Mouse (Mus musculus): ENCODE results near the gene Htr1f.

Htr1f gene

DNA sequence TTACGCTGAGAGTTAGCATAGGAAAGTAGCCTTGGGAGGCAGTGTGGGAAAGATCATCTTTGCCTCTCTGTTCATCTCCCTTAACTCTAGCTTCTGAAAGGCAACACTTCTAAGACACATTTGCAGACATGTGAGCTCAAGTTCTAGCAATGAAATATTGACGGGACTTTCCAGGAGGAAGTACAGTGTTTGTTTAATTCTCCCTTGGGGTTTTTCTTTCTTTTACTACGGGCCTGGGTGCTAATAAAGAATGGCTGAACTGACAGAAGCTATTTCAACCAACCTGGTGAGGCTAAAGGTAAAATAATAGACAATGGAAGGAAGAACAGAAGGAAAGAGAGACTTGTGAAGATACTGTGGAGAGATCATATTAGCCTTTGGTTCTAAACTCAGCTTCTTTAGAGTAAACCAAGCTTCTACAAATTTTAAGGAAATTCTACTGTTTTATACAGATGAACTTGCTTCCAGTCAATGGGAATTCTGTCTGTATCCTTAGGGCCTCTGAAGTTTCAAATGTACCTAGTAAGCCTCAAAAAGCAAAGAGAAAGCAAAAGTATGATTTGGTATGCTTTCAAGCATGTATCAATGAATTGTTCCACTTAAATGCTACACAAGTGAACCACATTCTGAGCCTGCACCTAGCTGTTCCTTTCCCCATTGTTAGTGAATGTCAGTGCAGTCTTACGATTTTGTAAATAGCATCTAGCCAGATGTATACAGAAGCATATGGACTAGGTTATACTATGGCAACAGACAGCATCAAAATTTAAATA, 131.9 kb downstream of the Htr1f start:
- intact Hi-C loops (cut with DNase I), result no loop called here

DNA sequence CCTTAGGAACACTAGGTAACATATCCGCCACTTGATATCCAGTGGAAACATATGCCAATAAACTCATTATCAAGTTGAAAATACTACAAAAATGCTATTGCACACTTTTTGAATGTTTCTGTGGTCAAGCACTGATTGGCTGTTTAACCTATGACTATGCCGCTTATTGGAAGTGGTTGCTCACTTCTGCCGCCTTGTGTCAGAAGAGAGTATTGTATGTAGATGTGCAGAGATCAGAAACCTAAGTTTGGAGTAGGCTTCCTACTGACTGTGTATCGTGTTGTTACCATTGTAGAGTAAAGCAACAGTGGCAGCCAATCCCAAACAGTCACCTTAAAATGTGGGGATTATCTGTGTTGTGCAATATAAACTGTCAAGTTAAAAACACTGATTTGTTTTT, 144.0 kb downstream of the Htr1f start:
- intact Hi-C loops (cut with DNase I), result no loop called here

DNA sequence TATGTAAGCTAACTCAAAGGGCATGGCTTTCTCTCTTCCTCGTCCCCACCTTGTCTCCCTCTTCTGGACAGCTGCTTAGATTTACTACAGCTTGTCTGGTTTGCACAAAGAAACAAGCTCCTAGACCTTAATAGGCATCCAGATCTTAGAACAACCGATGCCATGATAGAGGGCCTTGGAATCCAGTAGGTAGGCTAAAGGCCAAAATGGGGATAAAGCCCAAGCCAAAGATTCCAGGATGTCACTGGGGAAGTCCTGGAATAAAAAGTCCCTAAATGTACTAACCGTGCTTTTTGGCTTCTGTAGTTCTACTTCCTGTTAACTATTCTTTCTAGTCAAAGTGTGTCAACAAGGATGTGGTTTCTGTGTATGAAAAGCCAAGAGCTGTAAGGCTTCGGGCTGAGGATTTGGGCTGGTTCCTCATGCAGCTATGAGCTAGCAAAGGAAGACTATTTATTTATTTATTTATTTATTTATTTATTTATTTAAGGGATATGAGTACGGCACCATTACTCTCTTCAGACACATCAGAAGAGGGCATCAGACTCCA, 163.9 kb downstream of the Htr1f start:
- intact Hi-C loops (cut with DNase I), result no loop called here

DNA sequence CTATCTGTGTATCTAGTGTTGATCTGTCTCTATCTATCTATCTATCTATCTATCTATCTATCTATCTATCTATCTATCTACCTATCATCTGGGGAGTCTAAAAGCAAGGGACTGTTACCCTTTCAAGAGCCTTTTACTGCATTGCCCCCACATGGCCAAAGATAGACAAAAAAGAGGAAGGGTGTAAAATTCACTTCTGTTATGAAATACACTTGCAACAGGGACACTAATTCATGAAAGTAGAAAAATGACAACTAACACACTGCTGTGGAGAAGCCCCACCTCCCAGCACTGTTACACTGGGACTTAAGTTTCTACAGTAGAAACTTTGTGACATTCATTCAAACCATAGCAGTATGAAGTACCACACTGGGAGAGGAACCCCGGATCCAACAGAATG, 170.9 kb downstream of the Htr1f start:
- intact Hi-C loops (cut with DNase I), result no loop called here

DNA sequence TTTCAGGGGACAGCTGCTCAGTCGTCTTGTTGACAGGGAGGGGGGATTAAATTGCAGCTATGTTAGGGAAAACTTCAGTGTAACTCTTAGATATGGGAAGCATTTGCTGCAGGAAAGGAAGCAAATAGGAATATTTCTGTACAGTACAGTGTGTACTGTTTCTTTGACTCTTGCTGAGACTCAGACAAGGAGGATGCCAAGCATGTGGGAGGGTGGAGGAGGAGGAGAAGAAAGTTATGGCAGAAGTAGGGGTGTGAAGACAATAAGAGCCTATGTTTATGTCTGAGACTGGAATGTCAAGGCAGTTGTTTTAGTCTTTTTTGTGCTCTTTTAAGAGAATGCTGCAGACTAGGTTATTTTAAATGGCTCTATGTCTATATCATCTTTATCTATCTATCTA, 171.6 kb downstream of the Htr1f start:
- intact Hi-C loops (cut with DNase I), result no loop called here

DNA sequence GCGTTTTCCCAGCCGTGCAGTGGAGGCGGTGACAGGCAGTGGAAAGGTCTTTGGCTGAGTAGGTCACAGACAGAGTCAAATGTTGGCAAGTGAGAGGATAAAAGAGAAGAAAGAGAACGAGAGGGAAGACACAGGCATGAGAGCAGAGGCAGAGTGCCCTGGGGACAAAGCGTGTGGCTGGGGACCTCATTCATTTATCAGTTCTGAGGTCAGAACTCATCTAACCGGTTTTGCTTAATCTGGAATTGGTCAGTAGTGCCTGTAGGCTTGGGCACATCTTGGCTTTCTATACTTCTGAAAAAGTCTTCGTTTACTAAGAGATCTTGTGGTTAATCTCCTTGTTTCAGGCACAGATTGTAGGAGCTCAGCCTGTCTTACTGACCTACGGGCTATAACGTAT, 182.2 kb downstream of the Htr1f start:
- intact Hi-C loops (cut with DNase I), result no loop called here

DNA sequence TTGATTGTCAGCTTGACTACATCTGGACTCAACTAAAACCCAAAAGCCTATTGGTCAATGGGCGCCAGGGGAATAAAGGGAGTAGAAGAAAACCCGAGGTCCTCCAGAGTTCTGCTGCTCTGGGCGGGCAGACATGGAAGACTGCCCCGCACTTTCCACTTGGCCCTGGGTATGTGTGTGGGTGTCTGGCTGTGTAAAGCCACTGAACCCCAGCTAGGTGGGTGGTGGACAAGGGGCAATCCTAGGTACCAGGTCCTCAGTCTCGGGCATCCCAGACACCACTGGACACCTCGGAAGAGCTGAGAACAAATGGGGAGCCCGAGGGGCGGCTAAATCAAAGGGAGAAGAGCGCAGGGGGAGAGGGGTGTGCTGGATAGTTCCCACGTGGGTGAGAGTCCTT, 196.9 kb downstream of the Htr1f start:
- intact Hi-C loops (cut with DNase I), result no loop called here

DNA sequence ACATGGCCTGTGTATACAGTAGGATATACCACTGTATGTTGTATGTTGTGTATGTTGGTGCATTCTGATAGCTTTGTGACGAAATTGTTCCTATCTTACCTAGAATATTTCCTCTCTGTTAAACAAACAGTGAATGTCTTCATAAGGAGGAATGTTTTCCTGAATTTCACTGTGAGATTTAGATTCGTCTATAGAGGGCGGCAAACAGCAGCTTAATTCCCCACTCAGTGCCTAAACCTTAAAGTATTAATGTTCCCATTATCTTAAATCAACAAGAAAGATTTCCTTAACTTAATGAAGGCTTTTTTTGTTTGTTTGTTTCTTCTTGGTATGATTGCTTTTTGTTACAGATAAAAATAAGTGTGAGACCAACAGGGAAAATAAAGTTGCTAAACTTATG, 198.5 kb downstream of the Htr1f start:
- intact Hi-C loops (cut with DNase I), result no loop called here

DNA sequence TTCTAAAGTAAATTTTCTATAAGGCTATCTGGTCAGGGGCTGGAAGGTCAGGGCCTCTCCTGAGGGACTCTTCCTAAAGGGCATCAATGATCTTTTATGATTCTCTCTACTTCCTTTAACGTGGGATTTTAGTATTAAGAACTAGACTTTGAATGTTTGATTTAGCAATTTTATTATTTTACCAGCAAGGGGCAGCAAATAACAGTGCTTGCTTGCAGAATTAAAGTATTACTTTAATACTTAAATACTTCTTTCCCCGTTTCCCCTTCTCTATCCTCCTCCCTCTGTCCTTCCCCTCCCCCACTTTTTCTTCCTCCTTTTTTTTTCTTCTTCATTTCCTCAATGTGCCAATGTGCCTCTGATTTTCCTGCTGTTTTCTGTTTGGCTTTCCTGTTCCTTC, 202.3 kb downstream of the Htr1f start:
- intact Hi-C loops (cut with DNase I), result loop anchor here (5.0 kb wide), 1 partner anchor 594 kb away; no protein-coding TSS in a partner anchor

DNA sequence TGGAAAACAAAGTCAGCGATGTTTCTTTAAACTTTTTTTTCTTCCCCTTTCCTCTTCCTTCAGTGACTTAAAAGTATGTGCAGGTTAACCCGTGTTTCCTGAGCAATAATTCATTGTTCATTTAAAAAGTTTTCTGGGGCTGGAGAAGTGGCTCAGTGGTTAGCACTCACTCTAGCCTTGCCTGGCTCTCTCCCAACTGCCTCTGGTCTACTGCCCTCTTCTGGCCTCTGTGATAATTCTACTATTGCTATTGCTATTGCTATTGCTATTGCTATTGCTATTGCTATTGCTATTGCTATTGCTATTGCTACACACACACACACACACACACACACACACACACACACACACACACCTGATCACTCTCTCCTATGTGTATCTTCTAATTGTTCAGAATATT, 206.6 kb downstream of the Htr1f start:
- intact Hi-C loops (cut with DNase I), result loop anchor here (5.0 kb wide), 1 partner anchor 142 kb away; no protein-coding TSS in a partner anchor

DNA sequence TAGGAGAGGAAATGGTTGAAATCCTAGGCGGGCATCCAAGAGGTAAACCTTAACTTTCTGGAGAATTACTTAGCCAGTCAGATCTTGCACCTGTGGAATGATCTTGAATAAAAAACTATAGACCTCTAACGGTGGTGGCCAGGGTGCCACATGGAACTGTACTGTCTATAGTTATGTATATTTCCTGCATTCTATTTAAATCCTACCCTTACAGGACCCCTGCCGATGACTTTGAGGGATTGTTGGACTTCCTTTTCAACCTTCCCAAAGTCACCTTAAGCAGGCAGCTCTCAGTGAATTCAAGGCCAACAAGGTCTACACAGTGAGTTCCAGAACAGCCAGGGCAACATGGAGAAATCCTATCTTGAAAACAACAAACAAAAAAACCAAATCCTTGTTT, 216.2 kb downstream of the Htr1f start:
- intact Hi-C loops (cut with DNase I), result no loop called here

DNA sequence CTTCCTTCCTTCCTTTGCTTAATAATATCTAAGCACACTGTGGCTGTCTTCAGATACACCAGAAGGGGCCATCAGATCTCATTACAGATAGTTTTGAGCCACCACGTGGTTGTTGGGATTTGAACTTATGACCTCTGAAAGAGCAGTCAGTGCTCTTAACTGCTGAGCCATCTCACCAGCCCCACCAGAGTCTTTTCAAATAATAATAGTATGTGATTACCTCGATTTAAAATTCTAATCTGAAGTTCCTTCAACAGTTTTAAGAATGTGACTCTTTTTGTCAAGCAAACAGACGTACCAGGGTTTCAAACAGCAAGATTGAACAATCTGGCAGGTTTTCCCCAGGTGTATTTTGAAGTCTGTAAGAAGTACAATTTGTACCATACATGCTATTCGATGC, 220.1 kb downstream of the Htr1f start:
- intact Hi-C loops (cut with DNase I), result no loop called here

DNA sequence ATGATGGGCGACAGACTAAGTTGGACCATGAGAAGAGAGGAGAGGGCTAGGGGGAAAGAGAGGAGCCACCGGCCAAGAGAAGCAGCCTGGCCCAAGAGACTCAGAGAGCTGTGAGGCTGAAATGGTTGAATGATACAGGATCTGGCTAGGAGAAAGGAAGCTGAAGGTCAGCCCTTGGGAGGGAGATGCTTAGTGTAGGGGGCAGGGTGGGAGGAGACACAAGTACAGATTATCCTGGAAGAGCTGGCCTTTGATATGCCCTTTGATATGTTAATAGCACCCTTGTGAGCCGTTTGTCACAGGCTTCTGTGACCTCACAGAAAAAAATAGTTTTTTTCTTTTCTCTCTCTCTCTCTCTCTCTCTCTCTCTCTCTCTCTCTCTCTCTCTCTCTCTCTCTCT, 220.5 kb downstream of the Htr1f start:
- intact Hi-C loops (cut with DNase I), result no loop called here

DNA sequence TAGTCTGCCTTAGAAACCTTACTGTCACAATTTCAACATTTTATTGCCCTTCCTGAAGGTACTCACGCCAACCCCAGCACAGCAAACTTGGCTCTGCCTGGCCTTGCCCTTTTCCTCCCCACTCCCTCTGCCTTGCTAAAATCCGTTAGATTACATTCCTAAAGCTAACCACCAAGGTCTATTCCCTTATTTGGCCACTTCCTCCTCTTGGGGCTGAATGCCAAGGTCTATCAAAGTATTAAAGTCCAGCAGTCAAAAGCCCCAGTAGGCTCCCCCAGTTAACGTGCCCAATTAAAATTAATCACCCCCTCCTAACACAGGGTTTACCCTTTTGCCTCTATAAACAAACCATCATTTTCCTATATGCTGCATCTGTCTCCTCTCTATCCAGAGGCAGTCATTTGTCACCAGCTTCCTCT, 221.2 kb downstream of the Htr1f start:
- intact Hi-C loops (cut with DNase I), result no loop called here

DNA sequence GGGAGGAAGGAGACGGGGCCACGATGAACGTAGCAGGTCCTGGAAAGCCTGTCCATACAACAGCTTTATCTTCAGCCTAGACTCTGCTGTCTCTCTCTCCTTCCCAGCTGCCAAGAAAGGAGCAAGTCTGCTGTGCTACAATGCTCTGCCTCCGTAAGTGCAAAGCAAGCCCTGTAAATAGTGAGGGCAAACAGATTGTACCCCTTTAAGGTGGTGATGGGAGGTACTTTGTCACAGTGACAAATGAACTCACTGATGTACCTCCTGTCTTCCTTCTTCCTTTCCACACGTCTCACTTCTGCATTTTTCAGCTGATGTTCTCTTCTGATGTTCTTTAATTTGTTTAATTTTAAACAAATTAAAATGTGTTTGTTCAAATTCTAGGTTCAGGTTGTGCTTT, 221.8 kb downstream of the Htr1f start:
- intact Hi-C loops (cut with DNase I), result no loop called here

DNA sequence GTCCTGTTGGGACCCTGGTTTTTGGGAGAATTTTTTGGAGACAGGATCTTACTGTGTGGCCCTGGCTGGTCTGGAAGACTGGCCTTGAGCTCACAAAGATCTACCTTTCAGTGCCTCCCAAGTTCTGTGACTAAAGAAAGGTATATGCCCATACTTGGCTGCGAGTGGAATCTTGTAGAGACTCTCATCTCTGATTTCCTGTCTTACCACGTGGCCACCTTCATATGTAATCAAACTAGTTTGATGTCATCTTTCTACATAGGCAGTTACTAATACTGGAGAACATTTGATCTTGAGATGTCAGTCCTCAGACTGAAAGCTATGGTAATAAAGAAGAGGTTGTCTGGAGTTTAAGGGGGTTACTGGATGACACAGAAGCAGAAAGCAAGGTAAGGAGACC, 224.2 kb downstream of the Htr1f start:
- intact Hi-C loops (cut with DNase I), result no loop called here

DNA sequence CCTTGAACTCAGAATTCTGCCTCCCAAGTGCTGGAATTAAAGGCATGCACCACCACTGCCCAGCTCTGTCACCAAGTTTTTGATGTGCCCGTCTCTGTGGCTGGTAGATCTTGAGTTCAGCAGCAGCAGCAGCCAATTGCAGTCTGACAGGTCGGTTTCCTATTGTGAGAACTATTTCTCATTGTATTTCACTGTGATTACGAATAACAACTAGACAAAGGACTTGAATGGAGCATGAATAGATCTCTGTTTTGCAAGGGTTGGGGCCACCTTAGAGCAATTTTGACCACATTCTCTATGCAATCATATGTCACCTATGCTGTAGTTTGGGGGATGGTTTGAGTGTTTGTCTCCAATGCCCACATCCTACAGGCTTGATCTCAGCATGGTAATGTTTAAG, 224.7 kb downstream of the Htr1f start:
- intact Hi-C loops (cut with DNase I), result no loop called here

DNA sequence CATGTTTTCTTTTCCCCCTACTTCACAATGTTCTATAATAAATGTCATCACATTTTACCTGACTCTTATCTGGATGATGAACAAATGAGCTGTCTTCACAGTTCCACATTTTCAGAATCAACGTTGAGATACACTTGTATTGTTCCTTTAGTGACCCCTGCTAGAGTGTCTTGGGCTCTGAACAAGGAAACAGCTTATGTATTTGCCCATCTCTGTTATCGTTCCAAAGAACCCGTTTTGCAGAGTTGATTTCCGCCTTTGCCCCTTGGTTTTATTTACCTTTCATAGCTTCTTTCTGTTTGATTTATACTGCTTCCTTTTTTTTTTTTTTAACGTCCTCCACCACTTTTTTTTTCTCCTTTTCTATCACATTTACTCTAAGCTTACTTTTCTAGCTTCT, 225.9 kb downstream of the Htr1f start:
- intact Hi-C loops (cut with DNase I), result no loop called here

DNA sequence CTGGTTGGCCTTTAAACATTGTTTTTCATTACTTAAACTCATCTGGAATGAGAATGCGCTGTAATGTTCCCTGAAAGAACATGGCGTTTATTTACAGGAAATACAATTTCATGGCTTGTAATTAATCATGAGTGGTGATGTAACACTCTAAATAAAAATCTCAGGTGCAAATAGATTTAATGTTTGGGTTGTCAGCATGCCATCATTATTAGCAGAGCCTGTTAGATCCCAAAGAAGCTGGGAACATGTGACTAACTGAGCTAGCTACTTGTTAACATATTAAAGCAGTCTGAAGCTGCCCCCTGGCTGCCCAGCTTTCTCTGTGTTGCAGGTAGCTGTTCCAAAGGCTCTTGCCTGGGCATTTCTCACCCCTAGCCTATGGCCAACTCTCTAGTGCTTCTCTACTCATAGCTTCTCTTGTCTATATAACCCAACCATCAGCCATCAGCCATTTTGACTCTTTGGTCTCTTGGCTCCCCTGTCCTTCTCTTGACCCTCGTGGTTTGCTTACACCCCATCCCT, 227.0 kb downstream of the Htr1f start:
- intact Hi-C loops (cut with DNase I), result no loop called here

DNA sequence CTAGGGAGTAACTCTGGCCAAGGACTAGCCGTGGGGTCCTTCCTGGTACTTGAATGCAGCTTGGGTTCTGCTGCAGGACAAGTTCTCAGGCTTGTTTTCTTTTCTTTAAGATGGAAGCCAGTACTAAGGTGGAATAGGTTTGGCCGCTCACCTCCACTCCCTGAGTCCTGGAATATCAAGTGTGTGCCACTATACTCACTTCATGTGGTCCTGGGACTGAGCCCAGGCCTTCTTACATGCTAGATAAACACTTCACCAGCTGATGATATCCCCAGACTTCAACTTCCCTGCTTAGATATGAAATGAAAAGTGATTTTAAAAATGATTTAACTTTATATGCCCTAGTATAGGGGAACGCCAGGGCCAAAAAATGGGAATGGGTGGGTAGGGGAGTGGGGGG, 228.3 kb downstream of the Htr1f start:
- intact Hi-C loops (cut with DNase I), result no loop called here

DNA sequence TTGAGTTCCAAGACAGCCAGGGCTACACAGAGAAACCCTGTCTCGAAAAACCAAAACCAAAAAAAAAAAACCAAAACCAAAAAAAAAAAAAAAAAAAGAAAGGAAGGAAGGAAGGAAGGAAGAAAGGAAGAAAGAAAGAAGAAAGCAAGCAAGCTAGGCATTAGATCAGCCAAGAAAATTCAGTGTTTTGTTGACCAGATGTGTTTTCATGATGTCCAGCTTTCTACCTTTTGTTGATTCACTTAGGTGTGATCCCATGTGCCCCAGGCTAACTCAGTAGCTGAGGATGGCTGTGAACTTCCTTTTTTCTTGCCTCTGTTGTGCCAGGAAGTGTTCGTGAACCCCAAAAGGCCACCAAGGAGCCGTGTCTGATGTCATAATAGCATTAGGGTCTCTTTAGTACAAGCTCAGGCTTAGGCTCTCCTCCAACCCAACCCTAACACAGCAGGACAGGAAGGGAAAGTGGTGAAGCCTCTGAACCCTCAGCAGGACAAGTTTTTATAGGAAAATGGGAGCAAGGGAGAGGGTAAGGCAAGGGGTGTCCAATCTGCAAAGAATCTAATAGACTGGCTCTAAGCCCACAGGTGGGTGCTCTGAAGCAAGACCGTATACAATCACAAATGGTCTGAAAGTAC, 228.9 kb downstream of the Htr1f start:
- intact Hi-C loops (cut with DNase I), result no loop called here

DNA sequence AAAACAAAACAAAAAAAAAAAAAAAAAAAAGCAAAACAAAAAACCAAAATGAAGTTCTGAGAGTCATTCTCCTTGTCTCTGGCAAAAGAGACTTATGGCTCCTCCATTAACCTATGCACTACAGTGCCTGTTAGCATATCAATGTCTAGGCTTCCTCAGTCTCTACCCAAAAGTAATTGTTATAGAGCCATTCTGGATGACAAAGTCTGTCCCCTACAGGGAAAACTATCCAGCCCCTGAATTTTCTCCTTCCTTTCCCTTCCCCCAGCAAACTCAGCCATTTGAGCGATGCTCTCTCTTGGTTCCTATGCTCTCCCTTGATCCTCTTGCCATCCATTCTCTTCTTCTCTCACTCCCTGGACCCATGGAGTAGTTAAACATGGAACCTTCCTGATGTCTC, 229.8 kb downstream of the Htr1f start:
- intact Hi-C loops (cut with DNase I), result no loop called here

DNA sequence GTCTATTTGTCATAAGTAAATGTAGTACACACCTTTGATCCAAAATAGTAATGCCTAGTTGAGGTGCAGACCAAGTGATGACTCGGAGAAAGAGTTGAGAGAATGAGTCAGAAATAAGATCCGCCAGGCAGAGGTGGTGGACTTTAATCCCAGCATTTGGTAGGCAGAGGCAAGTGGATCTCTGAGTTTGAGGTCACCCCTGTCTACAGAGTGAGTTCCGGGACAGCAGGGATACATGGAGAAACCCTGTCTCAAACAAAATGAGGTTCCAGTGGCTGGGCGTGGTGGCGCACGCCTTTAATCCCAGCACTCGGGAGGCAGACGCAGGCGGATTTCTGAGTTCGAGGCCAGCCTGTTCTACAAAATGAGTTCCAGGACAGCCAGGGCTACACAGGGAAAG, 230.3 kb downstream of the Htr1f start:
- intact Hi-C loops (cut with DNase I), result no loop called here
